Mouse (Mus musculus) small intestine, adult 2 months (tissue): ENCODE data around the gene Synj2.

Experiments used
- CTCF ChIP-seq: fragments of 200-500 bp; IDR thresholded peaks from 2 replicates; pipeline ENCODE4 v1.5.1; 2012; ENCODE audit warnings: low read depth, mild to moderate bottlenecking, control low read depth, inconsistent platforms, low read length, moderate library complexity, mixed read lengths; ENCODE audit not compliant: insufficient replicate concordance, insufficient read length; ENCODE audit errors: extremely low read depth
- POLR2A ChIP-seq: fragments of 200-500 bp; IDR thresholded peaks from 2 replicates; pipeline ENCODE4 v1.6.1; 2012; ENCODE audit warnings: low read depth, mild to moderate bottlenecking, control low read depth, inconsistent platforms, low read length, moderate library complexity

- TF ChIP-seq CTCF (no peak), POLR2A (no peak)
Observed at GRCm38 (mm10) chr17:6036458-6036857, 95.4 kb downstream of the Synj2 start.
